Mouse (Mus musculus) lung, embryonic 16.5 days (tissue): ENCODE measurements around the gene Cts7. TPM values are rescaled to one million over a fixed set of nuclear protein-coding genes. Genes with fewer than 3 reads are reported as not detected.

Source experiments
- ATAC-seq: fragments of 200-750 bp; cut with Nextera tagmentation; 2 replicates; pipeline ENCODE4 v1.8.0; 2017; ENCODE audit warnings: low read depth, mild to moderate bottlenecking, moderate library complexity
- H3K27ac ChIP-seq: fragments of 300-500 bp; sonication (generic); 2 replicates; pipeline ENCODE4 v1.5.1; 2014; ENCODE audit warnings: mild to moderate bottlenecking, control low read depth, low read length
- H3K27me3 ChIP-seq: fragments of 300-500 bp; sonication (generic); 2 replicates; pipeline ENCODE4 v1.6.1; 2014; ENCODE audit warnings: low read depth, low read length, mixed read lengths; ENCODE audit not compliant: control insufficient read depth, insufficient read depth
- H3K36me3 ChIP-seq: fragments of 300-500 bp; sonication (generic); 2 replicates; pipeline ENCODE4 v1.6.1; 2014; ENCODE audit warnings: low read length; ENCODE audit not compliant: control insufficient read depth, insufficient read depth
- H3K4me1 ChIP-seq: fragments of 300-500 bp; sonication (generic); replicated peaks from 2 replicates; pipeline ENCODE4 v1.6.1; 2014; ENCODE audit warnings: low read length, mixed read lengths; ENCODE audit not compliant: control insufficient read depth, insufficient read depth
- H3K4me2 ChIP-seq: fragments of 300-500 bp; sonication (generic); 2 replicates; pipeline ENCODE4 v1.6.1; 2014; ENCODE audit warnings: low read depth, low read length, control low read depth
- H3K4me3 ChIP-seq: fragments of 300-500 bp; sonication (generic); 2 replicates; pipeline ENCODE4 v1.5.1; 2014; ENCODE audit warnings: mild to moderate bottlenecking, low read length, control low read depth
- H3K9ac ChIP-seq: fragments of 300-500 bp; sonication (generic); 2 replicates; pipeline ENCODE4 v1.6.1; 2014; ENCODE audit warnings: low read length, control low read depth
- H3K9me3 ChIP-seq: fragments of 300-500 bp; sonication (generic); 2 replicates; pipeline ENCODE4 v1.6.1; 2016; ENCODE audit warnings: low read length; ENCODE audit not compliant: control insufficient read depth
- microRNA-seq: library from miRNA; unstranded; fragments of <30 nt; microRNA quantifications from one replicate; pipeline ENCODE4, GENCODE M21; 2016
- polyA plus RNA-seq: library from polyadenylated mRNA; unstranded; fragments of >200 nt; fragmentation: Nextera tagmentation; extraction: Ambion mirVana; gene quantifications from 2 replicates; pipeline ENCODE4 v1.2.1, GENCODE M21; 2015

Gene Cts7
- not detected in 2 replicates for polyA plus RNA-seq

DNA sequence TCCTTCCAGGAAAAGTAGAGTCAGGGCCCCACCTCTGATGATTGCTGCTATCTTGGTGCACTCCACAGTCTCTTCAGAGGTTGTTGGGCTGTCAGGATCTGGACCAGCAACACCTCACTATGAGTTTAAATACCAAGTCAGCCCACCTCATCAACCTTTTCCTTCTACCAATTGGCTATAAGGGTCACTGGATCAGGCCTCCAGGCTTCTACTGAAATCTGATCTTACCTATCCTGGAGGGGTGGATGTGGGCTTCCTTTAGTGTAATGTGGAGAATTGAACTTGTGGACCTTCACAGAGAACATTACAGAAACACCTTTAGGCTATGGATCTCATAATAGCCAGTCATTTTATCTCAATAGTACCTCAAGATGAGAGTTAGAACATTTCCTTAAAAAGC, at the start of gene Cts7:
Gene Cts7 (minus strand): TSS at position 101 of the 400 bp plus-strand sequence.
- Histone ChIP-seq H3K27me3 (no peaks in the 10 kb centered on the region), H3K9ac (no peak within 1 kb of the TSS), H3K4me2 (no peak within 1 kb of the TSS), H3K27ac (no peak within 1 kb of the TSS), H3K36me3 (no peaks in the 10 kb centered on the region), H3K9me3 (no peaks in the 10 kb centered on the region; the same call in 1 of the 2 replicates), H3K4me3 (no peak within 1 kb of the TSS), H3K4me1 (no peaks in the 10 kb centered on the region)
- ATAC-seq, result no peak

Small RNAs within 50 kb of the gene (microRNA-seq; reads per million reads assigned to microRNA genes)
- not detected for gene Gm27704

Other genes with a start within 250 kb of the Cts7 start
- gene Ctsr, start 193.9 kb downstream of the Cts7 start, polyA plus RNA-seq, result not detected in 2 replicates
- not detected in 2 replicates for gene Cts6, start 154.8 kb downstream of the Cts7 start, polyA plus RNA-seq
- not detected in 2 replicates for gene Cts8, start 102.8 kb downstream of the Cts7 start, polyA plus RNA-seq
- gene Gm49398, start 69.4 kb downstream of the Cts7 start, polyA plus RNA-seq, result not detected in 2 replicates
- gene Ctsm, start 183.6 kb upstream of the Cts7 start, polyA plus RNA-seq, result not detected in 2 replicates
- not detected in 2 replicates for gene Gm49352, start 210.0 kb upstream of the Cts7 start, polyA plus RNA-seq
- not detected in 2 replicates for gene Cts3, start 211.9 kb upstream of the Cts7 start, polyA plus RNA-seq